Mouse (Mus musculus) stomach, embryonic 14.5 days (tissue): Measurements from ENCODE around the gene Tbx5. TPM values are rescaled to one million over a fixed set of nuclear protein-coding genes. Genes with fewer than 3 reads are reported as not detected.

Experiments used
- ATAC-seq: fragments of 200-750 bp; cut with Nextera tagmentation; 2 replicates; pipeline ENCODE4 v1.8.0; 2017; ENCODE audit warnings: low read depth, moderate TSS enrichment; ENCODE audit not compliant: insufficient number of reproducible peaks, insufficient read depth, low FRiP score
- H3K27ac ChIP-seq: fragments of 300-500 bp; sonication (generic); 2 replicates; pipeline ENCODE4 v1.5.1; 2014; ENCODE audit warnings: mild to moderate bottlenecking, low read length, moderate library complexity, mixed read lengths
- H3K27me3 ChIP-seq: fragments of 300-500 bp; sonication (generic); 2 replicates; pipeline ENCODE4 v1.6.1; 2014; ENCODE audit warnings: low read length, control low read depth, mixed read lengths; ENCODE audit not compliant: control insufficient read depth, insufficient read depth
- H3K36me3 ChIP-seq: fragments of 300-500 bp; sonication (generic); 2 replicates; pipeline ENCODE4 v1.6.1; 2014; ENCODE audit warnings: mild to moderate bottlenecking, control low read depth, low read length, moderate library complexity, mixed read lengths; ENCODE audit not compliant: control insufficient read depth, insufficient read depth
- H3K4me1 ChIP-seq: fragments of 300-500 bp; sonication (generic); 2 replicates; pipeline ENCODE4 v1.6.1; 2014; ENCODE audit warnings: low read length, control low read depth, mixed read lengths; ENCODE audit not compliant: control insufficient read depth, insufficient read depth
- H3K4me2 ChIP-seq: fragments of 300-500 bp; sonication (generic); replicated peaks from 2 replicates; pipeline ENCODE4 v1.6.1; 2014; ENCODE audit warnings: low read depth, low read length, control low read depth
- H3K4me3 ChIP-seq: fragments of 300-500 bp; sonication (generic); 2 replicates; pipeline ENCODE4 v1.5.1; 2014; ENCODE audit warnings: low read depth, low read length, control low read depth
- H3K9ac ChIP-seq: fragments of 300-500 bp; sonication (generic); replicated peaks from 2 replicates; pipeline ENCODE4 v1.6.1; 2014; ENCODE audit warnings: low read depth, mild to moderate bottlenecking, control low read depth, low read length, moderate library complexity, mixed read lengths
- H3K9me3 ChIP-seq: fragments of 300-500 bp; sonication (generic); 2 replicates; pipeline ENCODE4 v1.6.1; 2016; ENCODE audit warnings: low read depth, low read length, control low read depth; ENCODE audit not compliant: control insufficient read depth
- WGBS: fragments of 180-500 bp; shearing (Covaris S2); extraction: QIAGEN DNeasy Blood & Tissue Kit; methylation state at CpG from one replicate; pipeline ENCODE4 v1.1.7; 2014; 5-methylcytosine and 5-hydroxymethylcytosine counted together
- polyA plus RNA-seq: library from polyadenylated mRNA; unstranded; fragments of >200 nt; fragmentation: Nextera tagmentation; extraction: Ambion mirVana; gene quantifications from 2 replicates; pipeline ENCODE4 v1.2.1, GENCODE M21; 2014

Tbx5 gene
- polyA plus RNA-seq, 1 experiment from 2014 or later, result 0.38 TPM

DNA sequence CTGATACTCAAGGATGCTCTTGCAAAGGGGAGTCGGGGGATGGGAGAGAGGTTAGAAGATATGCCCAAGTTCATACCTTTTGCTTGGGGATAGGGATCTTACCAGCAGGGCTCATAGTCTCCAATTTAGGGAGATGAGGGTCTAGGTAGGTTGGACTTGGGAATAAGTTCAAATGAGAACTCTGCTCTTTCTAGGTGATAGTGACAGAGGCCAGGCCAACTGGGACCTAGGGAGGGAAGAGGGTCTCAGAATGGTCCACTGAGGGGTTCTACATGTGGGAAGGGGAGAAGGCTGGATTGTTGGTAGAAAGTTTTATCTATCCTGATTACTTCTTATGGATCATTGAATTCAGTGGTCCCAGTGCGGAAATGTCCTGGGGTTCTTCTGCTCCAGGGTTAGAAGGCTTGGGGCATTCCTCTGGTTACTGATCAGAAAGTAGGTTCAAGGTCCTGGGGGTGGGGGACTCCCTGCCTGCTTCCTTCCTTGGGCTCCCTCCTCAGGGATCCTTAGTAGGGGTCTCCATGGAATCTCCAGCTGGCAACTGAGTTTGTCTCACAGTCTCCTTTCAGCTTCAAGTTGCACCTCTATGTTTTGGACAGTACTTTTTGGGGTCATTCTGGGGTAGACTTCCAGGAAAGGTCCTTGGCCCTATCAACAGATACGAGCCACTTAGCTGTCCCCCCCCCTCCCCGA lies 10.4 kb downstream of the Tbx5 start:
- ATAC-seq, result no peak
- Histone ChIP-seq H3K27ac (no peak overlapping the region), H3K4me2 (no peak overlapping the region), H3K9ac (no peak overlapping the region), H3K4me3 (no peak overlapping the region), H3K4me1 (peaks cover 3% of the 10 kb centered on the region; the same call in 1 of the 2 replicates), H3K27me3 (peaks cover 64% of the 10 kb centered on the region), H3K9me3 (no peaks in the 10 kb centered on the region), H3K36me3 (no peaks in the 10 kb centered on the region)
- WGBS, result 30% methylated on average over 4 of the region's 4 CpGs

- Histone ChIP-seq H3K4me3 (no peak overlapping the region), H3K27me3 (peaks cover 60% of the 10 kb centered on the region), H3K4me1 (peaks cover 3% of the 10 kb centered on the region; the same call in 1 of the 2 replicates), H3K9ac (no peak overlapping the region), H3K36me3 (no peaks in the 10 kb centered on the region), H3K4me2 (no peak overlapping the region), H3K9me3 (no peaks in the 10 kb centered on the region), H3K27ac (no peak overlapping the region)
- 10% methylated on average over 8 of the region's 8 CpGs for WGBS
- no peak for ATAC-seq
These were observed 10.9 kb downstream of the Tbx5 start for GRCm38 (mm10) chr5:119843394-119843777.

GRCm38 (mm10) chr5:119844366-119844765 lies 11.9 kb downstream of the Tbx5 start:
- peak overlapping the region; percentile 14; the same call in 1 of the 2 replicates for H3K4me2 ChIP-seq
- ATAC-seq, result no peak
- H3K9ac ChIP-seq, result no peak overlapping the region
- H3K9me3 ChIP-seq, result no peaks in the 10 kb centered on the region
- H3K27ac ChIP-seq, result no peak overlapping the region
- no peak overlapping the region for H3K4me3 ChIP-seq
- H3K27me3 ChIP-seq, result peaks cover 51% of the 10 kb centered on the region
- H3K4me1 ChIP-seq, result peaks cover 3% of the 10 kb centered on the region; the same call in 1 of the 2 replicates
- 9% methylated on average over 5 of the region's 5 CpGs for WGBS
- H3K36me3 ChIP-seq, result no peaks in the 10 kb centered on the region

- Histone ChIP-seq H3K9ac (no peak overlapping the region), H3K4me1 (no peaks in the 10 kb centered on the region), H3K9me3 (no peaks in the 10 kb centered on the region), H3K4me2 (peak overlapping the region; percentile 14), H3K27me3 (peaks cover 46% of the 10 kb centered on the region), H3K36me3 (no peaks in the 10 kb centered on the region), H3K4me3 (no peak overlapping the region), H3K27ac (no peak overlapping the region)
- WGBS, result 3% methylated on average over 21 of the region's 21 CpGs
- peak; percentile 53; the same call in 1 of the 2 replicates for ATAC-seq
These were observed 12.5 kb downstream of the Tbx5 start for GRCm38 (mm10) chr5:119844994-119845393.

DNA sequence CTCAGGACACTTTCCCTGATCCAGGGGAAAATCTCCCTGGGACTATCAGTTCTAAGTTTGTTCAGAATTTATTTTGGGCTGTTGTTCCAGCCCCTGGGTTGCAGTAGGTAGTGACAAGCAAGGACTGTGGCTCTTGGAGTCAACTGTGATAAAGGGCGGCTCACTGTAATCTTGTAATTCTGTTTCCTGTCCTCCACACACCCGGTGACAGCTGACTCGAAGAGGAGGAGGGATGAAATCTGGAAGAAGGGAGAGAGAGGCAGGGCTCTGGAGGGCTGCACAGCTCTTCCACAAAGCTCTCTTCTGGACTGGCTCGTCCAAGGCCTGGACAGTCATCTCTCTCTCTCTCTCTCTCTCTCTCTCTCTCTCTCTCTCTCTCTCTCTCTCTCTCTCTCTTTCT lies 24.6 kb downstream of the Tbx5 start:
- Histone ChIP-seq H3K4me3 (no peak overlapping the region), H3K4me1 (no peaks in the 10 kb centered on the region), H3K27ac (no peak overlapping the region), H3K27me3 (no peaks in the 10 kb centered on the region), H3K9ac (no peak overlapping the region), H3K36me3 (no peaks in the 10 kb centered on the region), H3K9me3 (no peaks in the 10 kb centered on the region), H3K4me2 (no peak overlapping the region)
- ATAC-seq, result no peak
- 44% methylated on average over 4 of the region's 4 CpGs for WGBS

GRCm38 (mm10) chr5:119861301-119861700 lies 28.8 kb downstream of the Tbx5 start:
- no peaks in the 10 kb centered on the region for H3K36me3 ChIP-seq
- H3K4me3 ChIP-seq, result no peak overlapping the region
- no peak overlapping the region for H3K27ac ChIP-seq
- H3K9ac ChIP-seq, result no peak overlapping the region
- H3K4me1 ChIP-seq, result no peaks in the 10 kb centered on the region
- ATAC-seq, result no peak
- H3K4me2 ChIP-seq, result no peak overlapping the region
- 0 out of 2 replicates have a peak, but pooled peaks cover 5% of the 10 kb centered on the region for H3K27me3 ChIP-seq
- 71% methylated on average over 5 of the region's 5 CpGs for WGBS
- no peaks in the 10 kb centered on the region for H3K9me3 ChIP-seq

GRCm38 (mm10) chr5:119862431-119862830 lies 30.0 kb downstream of the Tbx5 start:
- no peak overlapping the region for H3K4me3 ChIP-seq
- H3K27ac ChIP-seq, result no peak overlapping the region
- WGBS, result 87% methylated on average over 5 of the region's 5 CpGs
- no peaks in the 10 kb centered on the region for H3K9me3 ChIP-seq
- H3K4me1 ChIP-seq, result no peaks in the 10 kb centered on the region
- no peak overlapping the region for H3K4me2 ChIP-seq
- no peaks in the 10 kb centered on the region for H3K36me3 ChIP-seq
- ATAC-seq, result no peak
- H3K9ac ChIP-seq, result no peak overlapping the region
- 0 out of 2 replicates have a peak, but pooled peaks cover 5% of the 10 kb centered on the region for H3K27me3 ChIP-seq

DNA sequence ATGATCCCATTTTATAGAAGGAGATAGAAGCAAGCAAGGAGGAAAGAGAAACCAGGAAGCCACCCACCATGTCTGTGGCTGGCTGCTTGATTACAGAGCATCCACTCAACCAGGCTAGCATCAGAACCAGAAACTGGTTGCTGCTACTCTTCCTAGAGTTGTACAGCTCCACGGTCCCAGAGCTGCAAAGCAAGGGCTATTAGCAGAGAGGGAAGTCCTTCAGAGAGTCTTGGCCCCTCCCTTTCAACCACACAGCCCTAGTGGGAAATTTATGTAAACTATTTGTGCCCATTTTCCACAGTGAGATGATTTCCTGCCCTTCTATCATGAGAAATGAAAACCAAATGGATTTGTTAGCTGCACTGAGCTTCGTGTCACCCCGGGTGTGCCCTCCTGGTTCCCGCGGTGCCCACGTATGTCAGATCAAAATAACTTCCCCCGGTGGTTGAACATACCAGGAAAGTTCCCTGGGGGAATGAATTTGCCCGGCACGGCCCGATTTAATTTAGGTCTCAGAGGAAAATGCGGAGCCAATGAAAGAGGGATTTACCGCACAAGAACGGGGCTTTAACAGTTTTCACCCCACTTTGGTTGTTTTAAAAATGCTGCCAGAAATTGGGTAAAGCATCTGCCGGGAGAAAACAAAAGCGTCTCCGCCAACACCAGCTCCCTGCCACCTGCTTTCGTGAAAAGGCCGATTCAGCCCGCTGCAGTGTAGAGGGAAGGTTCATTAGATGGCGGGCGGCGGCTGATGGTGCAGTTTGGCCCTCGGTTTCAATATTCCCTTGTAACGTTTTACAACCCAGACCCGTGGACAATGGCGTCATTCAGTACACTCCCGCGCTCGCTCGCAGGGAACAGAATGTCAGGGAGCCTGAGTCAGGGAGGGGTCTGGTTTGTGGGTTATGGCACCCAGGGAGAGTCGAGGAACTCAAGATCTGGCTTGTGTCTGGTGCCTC lies 34.1 kb downstream of the Tbx5 start:
- Histone ChIP-seq H3K4me2 (peak overlapping the region; percentile 8; the same call in 1 of the 2 replicates), H3K4me3 (no peak overlapping the region), H3K9me3 (no peaks in the 10 kb centered on the region), H3K27me3 (0 out of 2 replicates have a peak, but pooled peaks cover 5% of the 10 kb centered on the region), H3K36me3 (no peaks in the 10 kb centered on the region), H3K9ac (no peak overlapping the region), H3K4me1 (no peaks in the 10 kb centered on the region), H3K27ac (no peak overlapping the region)
- no peak for ATAC-seq
- WGBS, result 26% methylated on average over 31 of the region's 31 CpGs
